Mouse (Mus musculus) adrenal gland, adult 18-20 months (tissue): Measurements from ENCODE around the gene Ptprn2. TPM values are rescaled to one million over a fixed set of nuclear protein-coding genes. Genes with fewer than 3 reads are reported as not detected.

Experiments used
- DNase-seq, 2 experiments: peaks; one replicate each; pipeline ENCODE4 v3.0.0; 2021 to 2022; ENCODE audit warnings: low spot score in 2 of 2
- total RNA-seq, 2 experiments: library from RNA; stranded (reverse); gene quantifications; 1 replicate in 1 of 2; 2 replicates in 1 of 2; pipeline ENCODE4 v1.2.3; 2021

The Ptprn2 gene
- total RNA-seq, 2 experiments from 2014 or later = 19.0 to 21.7 TPM

DNA sequence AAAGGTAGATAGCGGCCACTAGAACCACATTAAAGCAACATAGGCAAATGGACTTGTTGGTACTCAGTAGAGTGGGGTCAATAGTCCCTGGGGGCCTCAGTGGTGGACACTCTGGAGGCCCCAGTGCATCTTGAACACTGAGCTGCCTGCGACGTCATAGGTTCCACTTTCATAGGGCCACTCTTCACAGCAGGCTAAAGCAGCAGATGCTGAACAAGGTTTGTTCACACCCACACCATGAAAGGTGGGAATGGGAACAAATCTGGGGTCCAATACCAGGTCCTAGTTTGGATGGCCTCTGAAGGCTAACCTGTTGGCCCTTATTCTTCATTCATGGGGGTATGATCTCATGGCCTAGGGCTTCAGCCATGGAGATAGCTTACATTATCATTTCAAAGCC lies 641.6 kb downstream of the Ptprn2 start:
- DNase-seq = no peak

DNA sequence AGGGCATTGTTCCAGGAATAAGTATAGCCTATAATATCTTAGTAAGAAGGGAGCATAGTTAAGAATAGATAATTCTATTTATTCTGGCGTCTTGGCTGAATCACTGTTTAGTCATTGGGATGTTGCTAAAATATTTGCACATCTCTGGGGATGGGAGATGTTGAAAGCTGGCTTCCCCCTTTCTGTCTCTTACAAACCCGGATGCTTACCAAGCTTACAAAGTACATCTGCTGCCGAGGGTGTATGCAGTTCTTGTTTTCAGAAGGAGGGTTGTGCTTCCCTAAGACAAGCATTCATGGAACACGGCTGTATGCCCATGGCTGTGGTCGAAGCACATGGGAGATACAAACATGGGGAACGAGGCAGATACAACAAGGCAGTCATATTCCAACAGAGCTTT lies 642.0 kb downstream of the Ptprn2 start:
- DNase-seq = no peak

DNA sequence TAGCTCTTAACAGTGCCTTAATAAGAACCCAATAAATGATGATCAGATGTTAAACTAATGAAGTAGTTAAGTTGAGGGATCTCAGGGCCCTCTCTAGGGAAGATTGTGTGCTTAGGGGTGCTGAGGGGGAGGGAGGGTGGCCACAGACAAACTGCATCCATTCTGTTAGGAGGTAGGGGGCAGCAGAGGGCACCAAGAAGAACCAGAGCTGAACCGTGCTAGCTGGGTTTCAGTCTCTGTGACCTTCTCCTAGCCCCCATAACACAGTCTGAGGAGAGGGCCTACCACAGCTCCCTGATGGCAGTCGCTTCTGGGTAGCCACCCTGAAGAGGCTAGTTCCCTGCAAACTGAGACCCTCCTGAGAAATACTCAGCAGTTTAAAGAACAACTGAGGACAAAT lies 646.6 kb downstream of the Ptprn2 start:
- peak; percentile 30 to 33 for DNase-seq

DNA sequence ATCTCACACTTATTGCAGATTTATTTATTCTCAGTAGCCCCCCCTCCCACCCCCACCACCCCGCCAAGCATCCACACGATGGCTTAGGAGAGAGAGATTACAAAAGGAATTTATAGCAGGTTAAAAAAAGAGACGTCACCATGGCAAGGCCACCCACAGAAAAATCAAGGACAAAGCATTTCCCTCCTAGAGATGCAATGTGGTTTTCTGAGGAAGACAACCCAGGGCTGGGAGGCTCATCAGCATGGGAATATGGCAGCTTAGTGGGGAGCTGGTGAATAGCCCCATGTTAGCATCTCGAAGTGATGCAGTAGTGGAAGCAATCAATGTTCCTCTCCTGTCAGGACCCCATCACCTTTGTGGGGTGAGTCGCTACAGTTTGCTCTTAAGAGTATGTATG lies 649.7 kb downstream of the Ptprn2 start:
- DNase-seq = no peak

DNA sequence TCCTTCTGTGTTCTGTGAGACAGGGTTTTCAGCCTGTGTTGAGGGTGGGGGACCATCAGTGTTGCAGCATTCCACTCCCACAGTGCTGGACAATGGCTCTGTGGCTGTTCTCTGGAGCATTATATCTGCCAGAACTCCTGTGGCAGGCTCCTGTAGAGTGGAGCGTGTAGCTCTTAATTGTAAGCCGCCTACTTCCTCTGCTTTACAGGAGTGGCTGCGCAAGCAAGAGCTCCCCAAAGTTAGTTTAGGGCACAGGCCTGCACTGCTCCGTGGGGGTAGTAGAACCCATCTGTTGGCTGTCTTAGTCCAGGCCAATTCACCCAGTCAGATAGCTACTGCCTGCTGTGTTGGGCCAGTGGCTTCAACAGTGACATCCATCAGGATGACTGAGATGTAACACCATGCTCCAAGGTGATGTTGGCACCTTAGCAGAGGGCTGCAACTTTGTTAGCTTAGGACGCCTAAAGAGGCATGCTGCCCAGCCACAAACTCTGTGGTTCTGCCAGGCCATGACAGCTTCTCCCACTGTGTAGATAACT lies 651.0 kb downstream of the Ptprn2 start:
- no peak for DNase-seq

DNA sequence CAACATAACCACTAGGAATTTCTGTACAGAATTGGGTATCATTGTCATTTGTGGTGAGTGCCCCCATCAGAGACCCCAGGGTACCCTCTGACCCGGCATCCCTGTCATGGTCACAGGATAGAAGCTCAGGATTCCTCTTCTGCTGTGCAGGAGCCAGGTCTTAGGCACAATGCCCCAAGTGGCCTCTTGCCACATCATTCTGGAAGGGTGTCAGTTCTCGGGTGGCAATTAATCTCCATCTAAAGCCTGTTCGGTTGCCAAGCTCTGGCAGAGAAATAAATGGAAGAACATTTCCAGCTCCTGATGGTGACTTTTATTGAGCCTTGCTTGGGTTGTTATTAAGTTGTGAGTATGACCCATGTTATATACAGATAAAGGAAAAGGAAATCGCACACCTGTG lies 655.4 kb downstream of the Ptprn2 start:
- no peak for DNase-seq

DNA sequence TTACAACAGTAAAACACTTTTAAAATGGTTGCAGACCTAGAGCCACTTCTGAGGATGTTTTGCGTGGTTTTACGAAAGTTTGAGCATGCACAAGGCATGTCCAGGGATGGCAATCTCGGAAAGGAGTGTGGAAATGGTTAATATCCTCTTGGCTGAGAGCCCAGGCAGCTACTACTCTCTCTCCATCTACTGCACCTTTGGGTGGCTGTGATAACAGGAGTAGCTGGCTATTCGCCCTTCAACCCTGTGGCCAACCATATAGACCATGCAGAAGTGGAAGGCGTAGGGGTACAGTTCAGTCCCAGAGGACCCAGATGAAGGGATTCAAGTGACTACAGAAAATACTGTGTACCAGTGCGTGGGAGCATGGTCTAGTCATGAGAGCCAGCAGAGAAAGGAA lies 655.9 kb downstream of the Ptprn2 start:
- no peak for DNase-seq

DNA sequence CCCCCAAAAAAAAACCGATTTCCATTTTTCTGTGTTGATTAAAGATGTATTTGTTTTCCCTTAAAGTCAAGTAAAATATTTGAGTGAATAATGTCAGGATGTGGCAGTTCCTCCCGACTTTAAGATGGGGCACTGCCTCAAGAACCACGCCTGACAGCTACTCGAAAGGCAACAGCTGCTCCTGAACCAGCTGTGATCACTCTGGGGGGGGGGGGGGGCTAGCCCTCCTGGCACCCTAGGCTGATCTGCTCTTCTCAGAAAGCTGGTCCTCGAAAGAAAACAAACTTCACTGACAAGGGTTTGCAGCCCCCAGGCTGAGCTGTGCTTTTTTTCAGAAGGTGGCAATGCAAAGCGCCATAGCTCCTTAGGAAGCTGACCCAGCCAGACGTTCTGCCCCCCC lies 663.7 kb downstream of the Ptprn2 start:
- no peak for DNase-seq

DNA sequence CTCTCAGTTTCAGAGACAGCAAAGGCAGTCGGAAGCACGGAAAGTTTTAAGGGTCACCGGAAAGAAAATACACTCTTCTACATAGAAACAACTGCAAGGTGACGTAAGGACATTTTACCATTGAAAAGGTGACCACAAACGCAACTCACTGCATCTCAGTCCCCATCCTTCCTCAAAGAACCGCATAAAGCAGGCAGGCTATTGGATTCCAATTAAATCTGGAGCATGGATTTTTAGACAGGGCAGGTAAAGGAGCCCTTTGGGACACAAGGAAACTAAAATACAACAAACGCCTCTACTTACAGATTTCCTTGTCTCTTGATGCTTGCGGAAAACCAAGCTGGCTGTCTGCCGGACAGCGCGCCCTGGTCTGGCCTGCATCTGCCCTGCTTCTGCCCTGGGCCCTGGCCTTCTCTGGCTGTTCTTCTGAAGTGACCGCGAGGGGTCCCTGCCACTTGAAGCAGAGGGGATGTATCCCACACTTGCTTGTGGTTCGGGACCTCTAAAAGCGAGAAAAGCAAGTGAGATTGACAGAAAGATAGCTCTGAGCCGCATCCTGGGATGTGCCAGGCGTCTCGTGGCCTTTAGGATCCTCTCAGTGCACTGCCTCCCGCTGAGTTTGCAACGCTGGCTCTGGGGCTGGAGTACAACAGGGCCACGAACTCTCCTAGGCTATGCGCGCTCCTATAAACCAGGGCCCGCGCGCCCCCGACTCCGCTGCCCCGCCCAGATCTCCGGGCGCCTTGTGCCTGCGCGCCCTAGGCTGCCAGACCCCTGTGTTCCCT lies 665.3 kb downstream of the Ptprn2 start:
- DNase-seq = no peak

DNA sequence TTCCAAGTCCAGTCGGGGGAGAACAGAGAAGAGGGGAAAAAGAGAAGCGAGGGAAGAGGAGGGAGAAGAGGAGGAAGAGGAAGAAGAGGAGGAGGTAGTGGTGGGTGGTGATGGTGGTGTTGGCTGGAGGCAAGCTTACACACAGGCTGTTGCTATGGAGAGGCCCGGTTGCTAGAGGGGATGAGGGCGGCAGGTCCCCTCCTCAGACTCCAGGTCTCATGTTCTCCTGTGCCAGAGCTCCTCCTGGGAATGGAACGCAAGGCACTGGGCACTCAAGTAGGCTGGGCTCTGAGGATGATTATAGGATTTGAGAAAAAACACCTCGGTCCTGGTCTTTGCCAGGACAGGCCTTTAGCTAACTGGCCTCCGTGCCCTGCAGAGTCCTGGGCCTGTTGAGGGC lies 666.1 kb downstream of the Ptprn2 start:
- DNase-seq = no peak

DNA sequence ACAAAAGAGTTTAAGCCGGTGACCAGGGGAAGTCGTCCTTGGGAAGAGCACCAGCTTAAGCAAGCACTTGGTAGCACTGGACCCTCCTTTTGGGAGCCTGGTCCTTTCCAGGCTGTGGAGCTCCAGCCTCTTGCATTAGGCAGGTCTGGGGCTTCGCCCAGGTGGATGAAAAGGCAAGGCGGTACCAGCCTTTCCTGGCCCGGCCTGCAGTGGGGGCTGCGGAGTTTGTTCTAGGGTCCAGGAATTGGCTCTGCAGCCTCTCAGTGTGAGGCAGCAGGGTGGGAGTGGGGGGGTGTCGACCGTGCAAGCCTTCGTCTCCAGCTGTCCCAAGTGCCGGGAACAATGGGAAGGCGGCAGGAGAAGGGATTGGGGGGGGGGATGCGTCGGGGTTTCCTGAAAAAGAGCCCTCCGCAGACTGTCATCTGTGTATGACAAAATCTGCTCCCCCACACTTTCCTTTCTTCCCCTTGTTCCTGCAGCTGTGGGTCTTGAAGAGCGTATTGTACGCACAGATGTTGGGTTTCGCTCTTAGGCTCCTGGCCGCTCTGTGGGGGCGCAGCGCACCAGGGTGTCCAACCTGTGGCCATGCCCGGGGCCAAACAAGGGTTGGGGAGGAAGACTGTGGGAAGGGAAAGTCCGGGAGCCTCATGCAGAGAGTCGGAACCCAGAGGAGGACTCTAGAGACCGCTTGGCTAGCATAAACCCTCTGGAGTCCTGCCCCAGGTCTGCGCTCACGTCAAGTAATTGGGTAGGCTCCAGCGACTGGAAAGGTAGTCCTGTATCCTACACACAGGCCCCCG lies 667.0 kb downstream of the Ptprn2 start:
- no peak for DNase-seq

DNA sequence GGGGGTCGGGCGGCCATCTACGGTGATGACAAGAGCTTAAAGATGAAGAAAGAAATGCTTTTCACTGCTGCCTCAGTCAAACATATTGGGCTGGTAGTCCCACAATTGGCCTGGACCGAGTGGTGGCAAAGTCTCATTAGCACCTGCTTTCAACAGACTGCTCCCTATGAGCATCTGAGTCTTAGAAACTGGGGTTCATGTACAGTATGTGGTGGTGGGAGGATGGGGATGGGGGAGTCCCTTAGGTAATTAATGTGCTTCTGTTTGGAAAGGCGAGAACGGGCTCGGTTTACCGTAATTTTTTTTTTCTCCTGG lies 667.6 kb downstream of the Ptprn2 start:
- no peak for DNase-seq

DNA sequence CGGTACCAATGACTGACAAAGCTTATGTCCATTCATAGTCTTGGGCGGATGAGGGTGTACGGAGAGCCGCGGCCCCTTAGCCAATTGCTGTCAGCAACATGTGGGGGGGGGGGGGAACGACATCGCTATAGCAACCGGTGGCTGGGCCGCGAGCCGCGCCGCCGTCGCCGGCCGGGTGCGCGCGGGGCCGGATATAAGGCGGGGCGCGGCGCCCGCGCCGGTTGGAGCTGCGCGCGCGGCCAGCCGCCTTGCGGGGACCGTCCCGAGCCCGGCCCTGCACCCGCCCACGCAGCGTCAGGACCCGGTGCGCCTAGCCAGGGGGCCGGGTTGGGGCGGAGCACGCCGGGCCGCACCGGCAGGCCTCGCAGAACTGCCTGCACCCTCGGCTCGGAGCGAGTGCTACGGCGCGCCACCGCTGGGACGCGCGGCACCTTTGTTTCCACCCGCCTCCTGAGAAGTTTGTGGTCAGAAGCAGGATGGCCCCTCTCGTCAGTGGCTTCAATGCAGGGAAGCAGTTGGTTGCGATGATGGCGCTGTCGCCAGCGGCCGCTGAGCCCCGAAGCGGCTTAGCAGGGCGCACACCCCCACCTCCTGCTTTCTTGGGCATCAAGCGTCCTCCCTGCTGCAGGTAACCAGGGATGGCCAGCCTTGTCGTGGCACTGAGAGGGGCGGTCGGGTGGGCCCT lies 668.3 kb downstream of the Ptprn2 start:
- peak; percentile 70 to 73 for DNase-seq

DNA sequence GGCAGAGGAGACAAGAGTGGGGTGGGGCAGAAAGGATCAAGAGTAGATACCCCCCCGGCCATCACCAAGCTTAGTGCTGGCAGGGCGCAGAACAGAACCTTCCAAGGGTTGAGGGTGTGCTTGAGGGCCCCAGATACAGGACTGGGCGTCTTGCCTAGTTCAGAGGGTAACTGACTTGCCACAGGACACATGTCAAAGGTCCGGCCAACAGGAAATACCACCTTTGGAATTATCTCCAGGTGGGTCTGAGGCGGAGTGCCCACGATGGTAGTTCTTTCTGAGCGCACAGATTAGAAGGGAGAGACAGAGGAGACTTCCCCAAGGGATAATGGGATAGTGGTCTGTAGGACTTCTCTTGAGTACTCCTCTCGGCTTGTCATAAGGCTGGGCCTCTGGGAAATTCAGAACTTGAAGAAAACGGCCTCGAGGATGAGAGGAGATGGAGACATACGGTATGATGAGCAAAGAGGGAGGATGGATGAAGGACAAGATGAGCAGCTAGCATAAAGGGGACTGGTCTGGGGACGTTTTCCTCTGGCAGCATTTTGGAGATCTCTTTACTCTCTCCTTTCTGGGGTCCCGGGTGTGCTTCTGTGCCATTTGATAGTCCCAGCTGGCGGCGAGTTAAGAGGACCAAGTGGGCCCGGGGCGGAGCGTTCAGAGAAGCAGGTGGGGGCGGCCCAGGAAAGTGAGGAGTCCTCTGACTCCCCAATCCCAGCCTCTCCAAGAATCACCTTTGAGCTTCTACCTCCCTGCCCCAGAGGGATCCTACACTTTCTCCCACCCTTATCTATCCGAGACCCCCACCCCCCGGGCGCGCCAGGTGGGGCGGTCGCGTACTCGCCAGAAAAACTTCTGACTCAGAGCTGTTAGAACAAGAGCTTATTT lies 669.1 kb downstream of the Ptprn2 start:
- no peak for DNase-seq

DNA sequence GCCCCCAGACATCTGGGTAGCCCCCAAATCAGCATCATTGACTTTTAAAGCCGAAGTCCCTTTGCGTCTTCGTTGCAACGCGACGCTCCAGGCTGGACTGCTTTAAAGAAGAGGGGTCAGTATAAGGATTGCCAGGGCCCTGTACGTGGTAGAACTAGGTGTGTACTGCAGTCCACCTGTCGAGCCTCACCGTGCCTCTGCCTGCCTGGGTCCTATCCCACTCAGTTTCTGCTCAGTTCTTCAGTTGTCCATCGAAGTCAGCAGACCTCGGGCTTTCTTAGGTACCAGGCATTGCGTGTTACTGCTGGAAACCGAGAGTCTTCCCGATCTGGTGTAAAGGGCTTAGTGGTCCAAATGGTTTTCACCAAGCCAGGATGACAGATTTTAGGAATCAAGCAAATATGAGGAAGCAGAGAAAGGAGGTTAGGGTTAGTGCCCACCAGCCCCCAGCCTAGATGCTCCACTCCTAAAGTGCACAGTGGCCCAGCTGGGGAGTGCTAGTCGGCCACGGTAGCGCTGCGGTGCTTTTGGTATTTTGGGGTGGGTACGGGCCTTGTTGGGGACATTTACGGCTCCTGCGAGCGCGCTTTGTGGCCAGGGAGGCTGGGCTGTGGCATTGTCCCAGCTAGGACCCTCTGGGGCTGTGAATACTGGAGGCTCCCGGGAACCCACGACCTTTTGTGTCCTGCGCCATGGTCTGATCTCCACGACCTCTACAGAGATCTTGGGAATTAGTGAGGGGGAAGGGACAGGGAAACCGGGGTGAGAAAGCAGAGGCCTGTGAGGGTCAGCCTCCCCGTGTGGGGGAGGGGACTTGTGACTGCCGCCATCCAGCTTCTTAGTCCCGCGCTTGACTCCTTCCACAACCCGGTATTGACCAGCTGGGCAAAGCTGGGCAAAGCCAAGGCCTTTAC lies 670.0 kb downstream of the Ptprn2 start:
- no peak for DNase-seq

DNA sequence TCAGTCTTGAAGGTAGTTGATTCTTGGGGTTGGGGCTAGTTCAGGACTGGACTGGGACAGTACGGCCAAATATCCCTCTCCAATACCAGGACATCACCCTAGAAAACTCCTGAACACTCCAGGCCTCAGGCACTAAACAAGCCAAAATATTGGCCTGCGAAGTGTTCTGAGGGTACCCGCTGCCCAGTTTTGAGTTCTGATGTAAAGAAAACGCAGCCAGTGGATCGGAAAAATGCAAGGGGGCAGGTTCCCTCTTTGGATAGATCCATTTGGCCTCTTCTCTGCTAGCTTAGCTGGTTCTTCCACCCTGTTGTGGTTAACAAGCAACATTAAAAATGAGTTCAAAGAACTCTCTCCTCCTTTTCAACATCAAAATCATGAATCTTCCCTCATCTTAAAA lies 670.7 kb downstream of the Ptprn2 start:
- DNase-seq = no peak

DNA sequence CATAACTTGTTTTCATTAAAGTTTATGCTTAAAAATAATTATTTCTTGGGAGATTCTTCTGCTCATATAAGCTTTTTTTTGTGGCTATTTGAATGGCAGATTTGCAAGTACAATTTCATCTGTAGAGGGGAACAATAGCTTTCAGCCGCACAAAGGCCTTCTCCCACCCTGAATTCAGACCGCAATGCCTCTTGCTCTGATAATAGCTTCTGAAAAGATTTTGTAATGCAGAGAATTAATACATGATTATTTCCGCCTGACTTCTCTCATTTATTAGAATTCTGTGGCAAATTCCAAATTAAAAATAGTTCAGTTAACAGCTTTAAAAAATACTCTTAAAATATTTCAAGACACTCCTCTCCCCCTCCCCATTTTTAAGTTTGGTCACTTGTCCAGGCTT lies 671.3 kb downstream of the Ptprn2 start:
- DNase-seq = no peak

DNA sequence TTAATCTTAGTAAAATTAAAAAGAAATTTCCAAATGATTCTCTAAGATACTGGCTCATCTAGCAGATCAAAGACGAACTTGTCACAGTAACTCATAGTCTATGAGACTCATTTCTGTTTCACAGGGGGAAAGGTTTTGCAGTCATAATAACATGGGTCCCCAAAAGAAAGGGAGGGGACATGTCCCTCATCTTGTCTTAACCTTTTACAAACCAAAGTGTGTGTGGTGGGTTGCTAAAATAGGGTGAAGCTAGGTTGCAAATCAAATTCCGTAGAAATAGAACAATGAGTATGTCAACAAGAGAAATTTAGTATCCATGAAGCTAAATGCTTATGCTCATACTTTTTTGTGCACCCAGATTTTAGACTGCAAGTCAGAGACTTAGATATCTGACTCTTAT lies 671.7 kb downstream of the Ptprn2 start:
- no peak for DNase-seq

DNA sequence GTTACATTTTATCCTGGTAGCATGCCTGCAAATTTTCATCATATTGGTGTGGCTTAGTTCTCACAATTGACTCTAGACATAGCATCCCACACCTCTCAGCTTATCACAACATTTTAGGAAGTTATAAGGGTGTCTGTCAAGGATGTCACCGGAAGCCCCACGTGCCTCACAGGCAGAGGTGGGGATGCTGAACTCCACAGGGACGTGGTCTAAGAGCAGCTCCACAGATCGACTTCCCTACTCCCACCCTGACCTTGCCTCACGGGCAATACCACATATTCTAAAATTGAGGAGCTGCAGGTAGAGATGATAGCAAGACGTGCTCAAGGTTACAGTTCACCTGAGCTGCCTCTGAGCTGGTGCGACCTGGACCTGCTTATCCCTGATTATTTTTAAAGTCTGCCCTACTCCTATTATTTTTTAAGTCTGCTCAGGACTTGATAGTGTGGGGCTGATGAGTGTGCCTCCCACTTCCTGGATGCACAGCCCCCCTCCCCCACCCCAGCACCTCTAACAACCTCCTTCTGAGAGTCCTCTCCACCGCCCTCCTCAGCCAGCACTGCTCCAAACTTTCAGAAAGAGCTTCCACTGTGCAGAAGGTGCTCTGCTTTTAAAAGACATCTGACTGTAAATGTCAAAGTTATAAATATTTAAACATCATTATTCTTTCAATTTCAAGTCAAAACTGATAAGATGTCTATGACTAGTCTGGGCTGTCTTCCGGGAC lies 672.3 kb downstream of the Ptprn2 start:
- DNase-seq = no peak
